In the genomic region with DNA sequence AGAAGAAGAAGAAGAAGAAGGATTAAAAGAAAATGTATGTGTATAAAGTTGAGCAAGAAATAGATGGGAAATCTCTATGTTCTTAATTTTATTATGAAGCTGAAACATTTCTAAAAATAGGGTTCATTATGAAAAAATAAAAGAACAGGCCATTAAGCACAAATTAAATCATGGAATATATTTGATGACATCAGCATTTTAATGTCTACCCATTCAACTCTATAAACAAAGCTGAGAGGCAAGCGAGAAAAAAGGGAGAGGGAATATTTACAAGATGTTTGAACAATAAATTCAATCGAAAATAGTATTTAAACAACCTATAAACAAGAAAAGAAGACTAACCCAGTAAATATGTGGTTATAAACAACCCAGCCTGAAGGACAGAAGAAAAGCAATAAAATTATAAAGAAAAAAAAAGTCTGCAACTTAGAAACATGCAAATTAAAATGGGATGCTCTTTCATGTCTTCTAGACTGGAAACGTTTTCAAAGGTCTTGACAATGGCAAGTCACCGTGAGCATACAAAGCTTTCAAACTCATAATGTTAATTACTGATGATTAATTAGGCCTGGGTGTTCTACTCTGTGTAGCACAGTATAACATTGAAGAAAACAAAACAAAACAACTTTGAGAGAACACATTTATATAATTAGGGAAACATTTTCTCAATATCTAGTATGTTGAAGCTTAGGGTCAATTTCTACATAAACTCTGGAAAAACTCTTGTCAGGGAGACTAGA, we compare ENCODE assay signal across 20 mouse cellular contexts.
"Had no signal": no experiment of that assay in that cellular context is flagged by ENCODE, and none has a peak within 500 bp of the region (broad histone marks: within the 10 kb centered on the region; RNA-seq: fewer than 3 reads in every experiment).

No protein-coding gene starts in this region.

- H3K27ac ChIP-seq: layer of hippocampus, adult 2 months; limb, embryonic 12.5 days; limb, embryonic 15.5 days; liver, embryonic 12.5 days; liver, embryonic 15.5 days; lung, embryonic 15.5 days; stomach, postnatal 0 days had no signal

- H3K4me1 ChIP-seq: limb, embryonic 12.5 days; limb, embryonic 15.5 days; liver, embryonic 12.5 days; liver, embryonic 15.5 days; lung, embryonic 15.5 days had no signal

- H3K9me3 ChIP-seq: limb, embryonic 12.5 days; limb, embryonic 15.5 days; liver, embryonic 12.5 days; liver, embryonic 15.5 days; lung, embryonic 15.5 days had no signal

- H3K4me3 ChIP-seq: layer of hippocampus, adult 2 months; limb, embryonic 12.5 days; limb, embryonic 15.5 days; liver, embryonic 12.5 days; liver, embryonic 15.5 days; lung, embryonic 15.5 days had no signal

- DNase-seq: kidney, adult 9 months; kidney, postnatal 25 days; layer of hippocampus, adult 9-11 months; left cerebral cortex, postnatal 4 days; lung, adult 18-20 months; lung, postnatal 10 days; lung, postnatal 36 days; midbrain, embryonic 14.5 days; right cerebral cortex, postnatal 25 days; thymus, adult 2 months; thymus, postnatal 14 days; thymus, postnatal 4 days had no signal

- H3K4me2 ChIP-seq: limb, embryonic 12.5 days; limb, embryonic 15.5 days; liver, embryonic 12.5 days; liver, embryonic 15.5 days; lung, embryonic 15.5 days; midbrain, embryonic 11.5 days had no signal

- ATAC-seq: liver, embryonic 12.5 days had no signal

- H3K27me3 ChIP-seq: limb, embryonic 12.5 days; limb, embryonic 15.5 days; liver, embryonic 12.5 days; liver, embryonic 15.5 days; lung, embryonic 15.5 days had no signal

- H3K36me3 ChIP-seq: limb, embryonic 12.5 days; limb, embryonic 15.5 days; liver, embryonic 12.5 days; liver, embryonic 15.5 days; lung, embryonic 15.5 days had no signal

- H3K9ac ChIP-seq: limb, embryonic 12.5 days; limb, embryonic 15.5 days; liver, embryonic 12.5 days; liver, embryonic 15.5 days; lung, embryonic 15.5 days had no signal
